ENCODE assay signal across 29 mouse cellular contexts in the genomic region with DNA sequence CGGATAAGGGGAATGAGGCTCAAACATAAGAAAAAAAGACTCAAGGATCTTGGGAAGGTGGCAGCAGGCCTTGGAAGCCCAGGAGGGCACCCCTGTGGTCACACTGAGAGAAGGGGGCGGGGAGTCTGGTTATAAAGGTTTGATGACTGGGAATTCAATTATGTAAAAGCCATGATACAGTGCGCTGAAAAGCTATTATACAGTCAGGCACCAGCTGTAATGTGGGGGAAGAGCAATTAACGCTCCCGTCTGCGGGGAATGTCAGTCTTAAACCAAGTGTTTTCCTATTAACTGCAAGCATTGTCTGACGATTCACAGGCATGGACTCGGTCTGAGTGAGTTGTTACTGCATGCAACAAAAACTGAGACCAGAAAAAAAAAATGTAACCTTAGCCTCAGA. TPM values are rescaled to one million over a fixed set of nuclear protein-coding genes. Genes with fewer than 3 reads are reported as not detected.
DNase-seq lines count a peak whose midpoint lies in the region; ATAC-seq lines count a peak whose summit lies in the region.
"Had no signal": no experiment of that assay in that cellular context is flagged by ENCODE, and none has a peak within 500 bp of the region (broad histone marks: within the 10 kb centered on the region; RNA-seq: fewer than 3 reads in every experiment).

No protein-coding gene starts in this region.

- no peaks in the 10 kb centered on the region for H3K9me3 ChIP-seq in hindbrain, embryonic 12.5 days (replicated peaks)
- no peaks in the 10 kb centered on the region for H3K9me3 ChIP-seq in hindbrain, embryonic 10.5 days
- no peaks in the 10 kb centered on the region for H3K9me3 ChIP-seq in midbrain, embryonic 14.5 days (ENCODE audit: control insufficient read depth, low read length)
- H3K9me3 ChIP-seq in midbrain, embryonic 11.5 days (ENCODE audit: control insufficient read depth, low read length): no peaks in the 10 kb centered on the region
- no peaks in the 10 kb centered on the region for H3K9me3 ChIP-seq in hindbrain, embryonic 14.5 days (ENCODE audit: control insufficient read depth, low read length)
- no peaks in the 10 kb centered on the region for H3K9me3 ChIP-seq in neural tube, embryonic 15.5 days (replicated peaks)
- H3K9me3 ChIP-seq: intestine, embryonic 15.5 days; liver, embryonic 13.5 days had no signal

- WGBS in hindbrain, embryonic 12.5 days: 53% methylated on average over 8 of the region's 8 CpGs
- 78% methylated on average over 8 of the region's 8 CpGs for WGBS in hindbrain, embryonic 10.5 days
- WGBS in midbrain, embryonic 14.5 days: 49% methylated on average over 8 of the region's 8 CpGs
- WGBS in midbrain, embryonic 11.5 days: 84% methylated on average over 8 of the region's 8 CpGs
- 35% methylated on average over 8 of the region's 8 CpGs for WGBS in hindbrain, embryonic 14.5 days
- 26% methylated on average over 8 of the region's 8 CpGs for whole genome bisulfite sequencing in neural tube, embryonic 15.5 days

- no peaks in the 10 kb centered on the region for H3K36me3 ChIP-seq in hindbrain, embryonic 12.5 days
- 0 out of 2 replicates have a peak, but pooled peaks cover under 1% of the 10 kb centered on the region for H3K36me3 ChIP-seq in hindbrain, embryonic 10.5 days
- H3K36me3 ChIP-seq in midbrain, embryonic 14.5 days (ENCODE audit: control insufficient read depth, insufficient read depth, low read length): no peaks in the 10 kb centered on the region
- no peaks in the 10 kb centered on the region for H3K36me3 ChIP-seq in midbrain, embryonic 11.5 days (ENCODE audit: control insufficient read depth, insufficient read depth, low read length)
- no peaks in the 10 kb centered on the region for H3K36me3 ChIP-seq in hindbrain, embryonic 14.5 days (replicated peaks; ENCODE audit: control insufficient read depth, insufficient read depth)
- H3K36me3 ChIP-seq in neural tube, embryonic 15.5 days: no peaks in the 10 kb centered on the region
- H3K36me3 ChIP-seq: intestine, embryonic 15.5 days; liver, embryonic 13.5 days had no signal

- peak overlapping the region; percentile 66 for H3K27ac ChIP-seq in hindbrain, embryonic 12.5 days
- no peak overlapping the region for H3K27ac ChIP-seq in hindbrain, embryonic 10.5 days
- H3K27ac ChIP-seq in midbrain, embryonic 14.5 days (replicated peaks; ENCODE audit: low read depth, low read length): 0 out of 2 replicates have a peak overlapping the region, but pooled peaks have one; percentile 49
- no peak overlapping the region for H3K27ac ChIP-seq in midbrain, embryonic 11.5 days (ENCODE audit: low read depth, low read length)
- peak overlapping the region; percentile 52 for H3K27ac ChIP-seq in hindbrain, embryonic 14.5 days
- peak overlapping the region; percentile 65 for H3K27ac ChIP-seq in neural tube, embryonic 15.5 days (replicated peaks)
- H3K27ac ChIP-seq: gastrocnemius, adult 2 months; heart, adult 2 months; heart, embryonic 13.5 days; intestine, embryonic 15.5 days; layer of hippocampus, adult 2 months; liver, embryonic 13.5 days had no signal

- H3K4me2 ChIP-seq in hindbrain, embryonic 12.5 days (replicated peaks): no peak overlapping the region
- no peak overlapping the region for H3K4me2 ChIP-seq in midbrain, embryonic 14.5 days (ENCODE audit: low read length)
- H3K4me2 ChIP-seq in midbrain, embryonic 11.5 days: no peak overlapping the region
- H3K4me2 ChIP-seq in hindbrain, embryonic 14.5 days (replicated peaks): no peak overlapping the region
- no peak overlapping the region for H3K4me2 ChIP-seq in neural tube, embryonic 15.5 days
- H3K4me2 ChIP-seq: heart, embryonic 13.5 days; intestine, embryonic 15.5 days; liver, embryonic 13.5 days had no signal

- peak; percentile 81 for ATAC-seq in hindbrain, embryonic 12.5 days (ENCODE audit: low FRiP score)
- ATAC-seq in midbrain, embryonic 14.5 days (ENCODE audit: low FRiP score, low TSS enrichment): no peak
- no peak for ATAC-seq in midbrain, embryonic 11.5 days (ENCODE audit: low FRiP score)
- ATAC-seq in hindbrain, embryonic 14.5 days (ENCODE audit: low FRiP score): peak; percentile 67; the same call in 1 of the 2 replicates
- peak; percentile 46 for ATAC-seq in neural tube, embryonic 15.5 days (ENCODE audit: low FRiP score)
- ATAC-seq: intestine, embryonic 15.5 days; lung, postnatal 0 days had no signal

- H3K9ac ChIP-seq in hindbrain, embryonic 12.5 days: no peak overlapping the region
- H3K9ac ChIP-seq in midbrain, embryonic 14.5 days (replicated peaks; ENCODE audit: low read length): no peak overlapping the region
- no peak overlapping the region for H3K9ac ChIP-seq in midbrain, embryonic 11.5 days (ENCODE audit: low read length)
- H3K9ac ChIP-seq in hindbrain, embryonic 14.5 days: no peak overlapping the region
- no peak overlapping the region for H3K9ac ChIP-seq in neural tube, embryonic 15.5 days (replicated peaks)
- H3K9ac ChIP-seq: heart, embryonic 13.5 days; intestine, embryonic 15.5 days; liver, embryonic 13.5 days had no signal

- H3K4me1 ChIP-seq in hindbrain, embryonic 12.5 days: peaks cover 3% of the 10 kb centered on the region; the same call in 1 of the 2 replicates
- peaks cover 6% of the 10 kb centered on the region; the same call in 1 of the 2 replicates for H3K4me1 ChIP-seq in hindbrain, embryonic 10.5 days (replicated peaks)
- H3K4me1 ChIP-seq in midbrain, embryonic 14.5 days (ENCODE audit: control insufficient read depth, insufficient read depth, low read length): no peaks in the 10 kb centered on the region
- H3K4me1 ChIP-seq in midbrain, embryonic 11.5 days (ENCODE audit: control insufficient read depth, insufficient read depth, low read length): no peaks in the 10 kb centered on the region
- no peaks in the 10 kb centered on the region for H3K4me1 ChIP-seq in hindbrain, embryonic 14.5 days (replicated peaks; ENCODE audit: control insufficient read depth, insufficient read depth, low read length)
- H3K4me1 ChIP-seq in neural tube, embryonic 15.5 days: no peaks in the 10 kb centered on the region
- H3K4me1 ChIP-seq: intestine, embryonic 15.5 days; liver, embryonic 13.5 days had no signal

- no peak overlapping the region for H3K4me3 ChIP-seq in hindbrain, embryonic 12.5 days
- H3K4me3 ChIP-seq in hindbrain, embryonic 10.5 days: no peak overlapping the region
- H3K4me3 ChIP-seq in midbrain, embryonic 14.5 days (replicated peaks; ENCODE audit: low read depth, low read length): no peak overlapping the region
- no peak overlapping the region for H3K4me3 ChIP-seq in midbrain, embryonic 11.5 days (ENCODE audit: low read depth, low read length)
- H3K4me3 ChIP-seq in hindbrain, embryonic 14.5 days (replicated peaks; ENCODE audit: low read length): no peak overlapping the region
- H3K4me3 ChIP-seq in neural tube, embryonic 15.5 days (replicated peaks): no peak overlapping the region
- H3K4me3 ChIP-seq: gastrocnemius, adult 2 months; heart, adult 2 months; heart, embryonic 13.5 days; intestine, embryonic 15.5 days; layer of hippocampus, adult 2 months; liver, embryonic 13.5 days; megakaryocyte, embryonic 14.5 days had no signal

- no peak for DNase-seq in hindbrain, embryonic 10.5 days (ENCODE audit: low spot score)
- DNase-seq in midbrain, embryonic 14.5 days: peak; percentile 26
- DNase-seq in midbrain, embryonic 11.5 days (ENCODE audit: low spot score, missing footprints): no peak
- no peak for DNase-seq in hindbrain, embryonic 14.5 days (ENCODE audit: low spot score)
- DNase-seq in adrenal gland, adult (ENCODE audit: inconsistent age in 2 of 2, low spot score in 1 of 2): no peak
- DNase-seq: adrenal gland, adult 2 months; adrenal gland, postnatal 36 days; B cell, adult 2 months; cerebellum, adult 2 months; cerebellum, postnatal 14 days; gastrocnemius, adult 2 months; heart, adult 2 months; heart, postnatal 10 days; kidney, adult 2 months; kidney, postnatal 36 days; layer of hippocampus, postnatal 36 days; left cerebral cortex, postnatal 4 days; liver, embryonic 13.5 days; lung, adult 18-20 months; lung, postnatal 4 days; thymus, adult 2 months; thymus, postnatal 4 days had no signal

- H3K27me3 ChIP-seq in hindbrain, embryonic 12.5 days: no peaks in the 10 kb centered on the region
- no peaks in the 10 kb centered on the region for H3K27me3 ChIP-seq in hindbrain, embryonic 10.5 days (ENCODE audit: insufficient read depth, poor library complexity, severe bottlenecking)
- no peaks in the 10 kb centered on the region for H3K27me3 ChIP-seq in midbrain, embryonic 14.5 days (ENCODE audit: control insufficient read depth, insufficient read depth, low read length)
- H3K27me3 ChIP-seq in midbrain, embryonic 11.5 days (ENCODE audit: control insufficient read depth, insufficient read depth, low read length): no peaks in the 10 kb centered on the region
- H3K27me3 ChIP-seq in hindbrain, embryonic 14.5 days (ENCODE audit: control insufficient read depth, insufficient read depth, low read length): no peaks in the 10 kb centered on the region
- no peaks in the 10 kb centered on the region for H3K27me3 ChIP-seq in neural tube, embryonic 15.5 days (replicated peaks)
- H3K27me3 ChIP-seq: heart, embryonic 13.5 days; intestine, embryonic 15.5 days; liver, embryonic 13.5 days had no signal

RNA-seq across cellular contexts. Expression of a gene that starts 22.9 kb away (rescaled TPM):
- 230 and 240 TPM in 2 replicates for polyA plus RNA-seq in hindbrain, embryonic 12.5 days (2016; fragmentation: Nextera tagmentation; extraction: Ambion mirVana)
- polyA plus RNA-seq in hindbrain, embryonic 10.5 days (2016; fragmentation: Nextera tagmentation; extraction: Ambion mirVana): 269 and 272 TPM in 2 replicates
- polyA plus RNA-seq in midbrain, embryonic 14.5 days (2014; fragmentation: Nextera tagmentation; extraction: Ambion mirVana): 262 and 263 TPM in 2 replicates
- polyA plus RNA-seq in midbrain, embryonic 11.5 days (2014; fragmentation: Nextera tagmentation; extraction: Ambion mirVana): 293 and 294 TPM in 2 replicates
- polyA plus RNA-seq in hindbrain, embryonic 14.5 days (2014; fragmentation: Nextera tagmentation; extraction: Ambion mirVana): 250 and 268 TPM in 2 replicates
- polyA plus RNA-seq in neural tube, embryonic 15.5 days (2015; fragmentation: Nextera tagmentation; extraction: Ambion mirVana): 215 and 221 TPM in 2 replicates

Comparison
In these comparisons a context has a peak if more than half of its experiments do, and no peak if none do; other contexts are left out.
1. H3K27ac ChIP-seq: peak in hindbrain, embryonic 12.5 days (single experiment), midbrain, embryonic 14.5 days (single experiment), hindbrain, embryonic 14.5 days (single experiment) and neural tube, embryonic 15.5 days (single experiment); none in hindbrain, embryonic 10.5 days (single experiment) and midbrain, embryonic 11.5 days (single experiment).
2. ATAC-seq: peak in hindbrain, embryonic 12.5 days (single experiment), hindbrain, embryonic 14.5 days (single experiment) and neural tube, embryonic 15.5 days (single experiment); none in midbrain, embryonic 14.5 days (single experiment) and midbrain, embryonic 11.5 days (single experiment).